Mouse (Mus musculus) megakaryocyte, embryonic 14.5 days (primary cell): ENCODE results near the gene Ccdc8.

ENCODE experiments used
- FLI1 ChIP-seq: IDR thresholded peaks from 2 replicates; pipeline ENCODE4 v1.6.1; 2012; ENCODE audit warnings: low read length, inconsistent platforms, mixed read lengths
- GATA1 ChIP-seq: IDR thresholded peaks from 3 replicates; pipeline ENCODE4 v1.6.1; 2012; ENCODE audit warnings: mixed read lengths, low read length, inconsistent platforms, borderline replicate concordance

DNA sequence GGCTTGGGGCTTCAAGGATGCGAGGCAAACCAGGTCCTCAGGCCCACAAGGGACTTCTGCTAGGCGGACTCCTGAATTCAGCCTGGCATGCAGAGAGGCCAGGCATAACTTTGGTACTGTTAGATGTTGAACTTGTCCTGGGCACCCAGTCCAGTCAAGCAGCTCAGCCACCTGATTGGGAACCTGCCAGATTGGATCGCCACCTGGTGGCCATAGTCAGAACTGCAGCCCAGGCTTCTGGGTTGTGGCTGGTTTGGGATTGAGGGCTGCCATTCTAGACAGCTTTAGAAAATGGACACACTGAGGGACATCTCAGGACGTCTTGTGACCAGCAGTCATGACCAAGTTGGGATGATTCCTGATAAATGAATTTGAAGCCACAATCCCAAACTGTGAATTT lies 7.1 kb downstream of the Ccdc8 start:
- TF ChIP-seq GATA1: no peak
- no peak for TF ChIP-seq FLI1
